Mouse (Mus musculus) spleen, postnatal 36 days (tissue): Measurements from ENCODE around the gene Mrpl30.

ENCODE experiments used
- DNase-seq, 2 experiments: peaks; one replicate each; pipeline ENCODE4 v3.0.0; 2022; ENCODE audit warnings: low spot score in 2 of 2, mixed read lengths in 1 of 2

The Mrpl30 gene

DNA sequence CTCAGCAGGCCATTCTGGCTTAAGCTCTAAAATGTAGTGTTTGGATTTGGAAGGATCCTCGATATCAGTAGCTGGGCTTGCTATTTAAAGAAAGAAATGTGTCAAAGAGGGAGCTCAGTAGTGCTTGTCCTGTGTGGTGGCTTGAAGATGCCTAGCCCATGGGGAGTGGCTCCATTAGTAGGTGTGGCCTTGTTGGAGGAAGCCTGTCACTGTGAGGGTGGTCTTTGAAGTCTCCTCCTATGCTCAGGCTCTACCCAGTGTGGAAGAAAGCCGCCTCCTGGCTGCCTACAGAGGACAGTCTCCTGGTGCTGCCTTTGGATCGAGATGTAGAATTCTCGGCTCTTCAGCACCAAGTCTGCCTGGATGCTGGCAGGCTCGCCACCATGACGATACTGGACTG lies 10.0 kb downstream of the Mrpl30 start:
- DNase-seq: no peak

DNA sequence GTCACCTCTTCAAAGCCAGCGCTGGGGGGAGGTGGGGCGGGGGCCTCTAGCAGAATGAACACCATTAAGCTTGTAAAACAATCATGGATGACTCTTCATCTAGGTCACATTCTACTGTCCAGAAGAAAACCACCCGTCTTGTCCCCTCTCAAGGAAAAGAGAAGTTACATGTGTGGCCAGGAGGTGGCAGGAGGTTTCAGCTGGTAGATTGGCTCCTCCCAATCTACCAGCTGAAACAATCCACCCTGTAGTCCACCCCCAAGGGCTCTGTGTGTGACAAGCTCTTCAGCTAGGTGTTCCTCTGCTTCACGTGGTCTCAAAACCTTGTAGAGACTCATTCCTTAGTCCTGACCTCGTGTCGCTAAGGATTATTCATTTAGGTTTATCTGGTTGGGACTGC lies 12.9 kb downstream of the Mrpl30 start:
- DNase-seq: no peak

DNA sequence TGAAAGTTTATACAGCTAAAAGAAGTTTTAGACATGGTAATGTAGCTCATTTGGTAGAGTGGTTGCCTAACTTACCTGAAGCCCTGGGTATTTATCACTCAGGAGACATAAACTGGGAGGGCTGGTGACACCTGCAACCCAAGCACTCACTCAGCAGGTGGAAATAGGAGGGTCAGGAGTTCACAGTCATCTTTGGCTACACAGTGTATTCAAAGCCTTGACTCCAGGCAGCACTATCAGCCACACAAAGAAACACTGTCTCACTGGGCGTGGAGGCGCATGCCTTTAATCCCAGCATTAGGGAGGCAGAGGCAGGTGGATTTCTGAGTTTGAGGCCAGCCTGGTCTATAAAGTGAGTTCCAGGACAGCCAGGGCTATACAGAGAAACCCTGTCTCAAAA lies 22.5 kb downstream of the Mrpl30 start:
- no peak for DNase-seq

DNA sequence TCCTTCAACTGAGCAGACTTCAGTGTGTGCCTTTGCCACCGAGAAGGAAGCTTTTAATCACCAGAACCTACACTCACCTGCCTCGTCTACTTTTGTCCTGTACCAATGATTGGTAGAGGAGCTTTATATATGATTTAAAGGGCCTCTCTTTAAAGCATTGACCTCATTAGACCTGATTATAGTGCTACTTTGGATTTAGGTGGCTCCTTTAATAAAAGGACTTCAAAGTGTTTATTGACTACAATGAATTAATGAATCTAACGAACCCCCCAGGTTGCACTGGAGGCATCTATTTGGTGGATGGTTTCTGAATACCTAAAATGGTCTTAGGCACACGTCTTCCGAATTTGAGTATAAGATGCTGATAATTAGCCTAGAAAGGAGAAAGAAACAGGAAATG lies 26.1 kb downstream of the Mrpl30 start, which contains the start of gene Lyg2:
Gene Lyg2 (minus strand): TSS at position 101 of the 400 bp plus-strand sequence.
- no peak for DNase-seq

DNA sequence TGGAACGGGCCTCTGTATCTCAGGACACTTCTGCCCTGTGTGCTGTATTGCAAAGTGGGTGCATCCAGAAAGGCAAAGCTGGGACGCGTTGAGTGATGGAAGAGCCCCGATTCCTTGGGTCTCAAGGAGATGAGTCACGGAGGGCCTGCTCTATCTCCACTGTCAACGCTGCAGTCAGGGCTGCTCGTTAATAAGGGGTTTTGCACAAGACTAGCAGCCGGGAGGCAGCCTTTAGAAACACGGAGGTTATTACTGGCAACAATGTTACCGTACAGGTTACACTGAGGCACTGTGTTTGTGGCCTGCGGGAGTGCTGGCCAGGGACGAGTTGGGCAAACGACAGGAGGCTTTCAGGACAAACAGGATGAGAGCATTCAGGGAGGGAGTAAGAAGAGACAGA lies 27.4 kb downstream of the Mrpl30 start:
- no peak for DNase-seq

DNA sequence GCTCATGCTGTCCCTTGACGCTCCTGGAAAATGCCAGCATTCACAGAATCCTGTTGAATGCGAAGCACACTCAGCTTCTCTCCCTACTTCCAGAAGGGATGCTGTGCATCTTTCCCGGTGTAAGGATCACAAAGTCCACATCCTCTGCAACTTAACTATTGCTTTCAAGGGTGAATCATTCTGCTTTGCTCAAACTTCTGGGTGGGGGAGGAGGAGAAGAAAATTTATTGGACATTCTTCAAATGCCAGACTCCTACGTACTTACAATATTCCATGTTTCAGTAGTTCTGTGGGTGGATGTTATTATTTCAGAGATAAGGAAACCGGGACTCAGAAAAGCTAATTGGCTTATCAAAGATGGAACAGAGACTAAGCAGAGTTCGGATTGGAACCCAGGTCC lies 27.8 kb downstream of the Mrpl30 start:
- no peak for DNase-seq

DNA sequence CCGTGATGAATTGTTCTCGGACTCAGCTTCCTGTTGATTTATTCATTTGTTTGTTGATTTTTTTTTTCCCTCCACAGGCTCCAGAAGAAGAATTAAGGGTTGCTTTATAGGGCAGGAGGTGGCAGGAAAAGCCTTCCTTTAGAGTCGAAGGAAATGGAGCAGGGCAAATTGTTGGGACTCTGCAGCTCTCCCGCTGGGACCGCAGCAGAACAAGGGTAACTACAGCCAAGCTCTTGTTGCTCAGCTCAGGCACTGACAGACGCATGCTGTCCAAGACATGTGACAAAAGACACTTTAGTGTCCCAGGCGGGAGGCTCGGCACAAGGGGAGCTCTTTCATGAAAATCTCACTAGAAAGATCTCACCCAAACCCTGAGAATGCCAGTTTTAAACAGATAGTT lies 32.3 kb downstream of the Mrpl30 start:
- no peak for DNase-seq

DNA sequence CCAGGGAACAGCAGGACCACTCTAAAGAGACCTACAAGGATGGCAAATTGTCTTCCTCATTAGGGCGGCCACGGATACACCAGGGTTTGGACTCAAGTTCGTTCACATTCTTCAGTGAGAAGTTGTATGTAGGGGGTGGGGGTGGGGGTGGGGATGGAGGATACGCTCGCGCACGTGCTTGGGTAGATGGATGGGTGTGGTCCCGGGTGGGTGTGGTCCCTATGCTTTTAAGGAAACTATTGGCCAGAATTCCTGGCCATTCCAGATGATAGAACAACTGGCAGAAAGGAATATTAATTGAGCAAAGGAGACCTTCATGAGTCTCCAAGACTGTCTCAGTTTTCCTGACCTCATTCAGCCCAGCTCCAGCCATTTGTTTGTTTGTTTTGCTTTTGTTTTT lies 35.7 kb downstream of the Mrpl30 start:
- DNase-seq: no peak

DNA sequence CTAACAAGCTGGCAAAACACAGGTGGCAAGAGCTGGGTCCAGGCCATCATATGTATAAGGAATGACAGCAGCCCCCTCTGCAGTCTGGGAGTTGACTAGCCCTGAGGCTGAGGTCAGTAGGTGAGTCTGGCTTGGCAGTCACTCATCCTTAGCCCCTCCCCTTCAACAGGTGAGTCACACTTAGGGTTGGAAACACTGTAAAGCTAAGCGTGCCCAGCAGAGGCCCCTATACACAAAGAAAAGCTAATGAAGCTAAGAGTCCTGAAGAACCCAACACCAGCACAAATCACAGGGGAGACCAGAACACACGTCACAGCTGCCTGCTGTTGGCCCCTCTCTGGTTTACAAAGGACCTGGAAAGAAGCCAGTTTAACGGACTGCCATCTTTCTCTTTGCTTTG lies 41.5 kb downstream of the Mrpl30 start:
- DNase-seq: no peak
